Mouse (Mus musculus) spleen, adult 2 months (tissue): ENCODE measurements around the gene Lrrc23.

Source experiments
- CTCF ChIP-seq: fragments of 200-500 bp; IDR thresholded peaks from 2 replicates; pipeline ENCODE4 v1.5.1; 2011; ENCODE audit warnings: mild to moderate bottlenecking, inconsistent platforms; ENCODE audit not compliant: insufficient read depth, insufficient read length, insufficient replicate concordance; ENCODE audit errors: extremely low read depth
- POLR2A ChIP-seq: fragments of 200-500 bp; IDR thresholded peaks from 2 replicates; pipeline ENCODE4 v1.6.1; 2011; ENCODE audit warnings: low read depth, low read length, inconsistent platforms

- no peak for TF ChIP-seq CTCF
- TF ChIP-seq POLR2A: no peak
Observed at GRCm38 (mm10) chr6:124720904-124721303, 58.6 kb downstream of the Lrrc23 start.
